In genomic region chr12:44492759-44493479, GRCm38 (mm10) we compare ENCODE assay signal across 21 mouse cellular contexts.
DNase-seq lines count a peak whose midpoint lies in the region; TF ChIP-seq lines count a peak whose summit lies in the region.
"Had no signal": no experiment of that assay in that cellular context is flagged by ENCODE, and none has a peak within 500 bp of the region (broad histone marks: within the 10 kb centered on the region; RNA-seq: fewer than 3 reads in every experiment).

No protein-coding gene starts in this region.

- no peak for TF ChIP-seq CTCF in layer of hippocampus, adult 2 months (conservative IDR thresholded peaks at IDR 0.05)

- no peak overlapping the region for H3K4me3 ChIP-seq in layer of hippocampus, adult 2 months
- H3K4me3 ChIP-seq: gastrocnemius, adult 2 months; left cerebral cortex, adult 2 months; liver, embryonic 13.5 days; megakaryocyte, embryonic 14.5 days; neural tube, embryonic 12.5 days had no signal

- H3K27ac ChIP-seq in layer of hippocampus, adult 2 months, result peak overlapping the region; percentile 28; the same call in 1 of the 2 replicates
- H3K27ac ChIP-seq: gastrocnemius, adult 2 months; left cerebral cortex, adult 2 months; liver, embryonic 13.5 days; neural tube, embryonic 12.5 days had no signal

- DNase-seq in layer of hippocampus, adult 2 months (ENCODE audit: low spot score in 2 of 2), result no peak
- no peak for DNase-seq in layer of hippocampus, postnatal 14 days (ENCODE audit: low spot score in 2 of 2)
- peak; percentile 54 for DNase-seq in Muller cell, postnatal 12 days (ENCODE audit: inconsistent ontology term)
- peak; percentile 16 for DNase-seq in embryo, embryonic 11 days
- peak; percentile 23 for DNase-seq in lung, postnatal 14 days
- no peak for DNase-seq in urinary bladder, postnatal 14 days (ENCODE audit: low spot score)
- DNase-seq in adrenal gland, adult 8-10 months, result no peak
- DNase-seq in kidney, postnatal 4 days, result no peak
- DNase-seq: adrenal gland, postnatal 14 days; cerebellum, adult 8-10 months; gastrocnemius, adult 2 months; heart, adult 11 months; heart, postnatal 4 days; kidney, adult 8-10 months; kidney, postnatal 36 days; liver, embryonic 13.5 days; right cerebral cortex, postnatal 4 days; thymus, postnatal 14 days had no signal

Comparison
In these comparisons a context has a peak if more than half of its experiments do, and no peak if none do; other contexts are left out.
1. DNase-seq: peak in Muller cell, postnatal 12 days (single experiment), embryo, embryonic 11 days (single experiment) and lung, postnatal 14 days (single experiment); none in layer of hippocampus, adult 2 months (0 of 2), layer of hippocampus, postnatal 14 days (0 of 2), urinary bladder, postnatal 14 days (single experiment), adrenal gland, adult 8-10 months (single experiment) and kidney, postnatal 4 days (0 of 2).